Mouse (Mus musculus) ovary, postnatal 36 days (tissue): ENCODE data around the gene Tcp11x2.

Experiments
- DNase-seq: peaks from one replicate; pipeline ENCODE4 v3.0.0; 2022; ENCODE audit warnings: low spot score, mixed read lengths

Gene Tcp11x2

DNA sequence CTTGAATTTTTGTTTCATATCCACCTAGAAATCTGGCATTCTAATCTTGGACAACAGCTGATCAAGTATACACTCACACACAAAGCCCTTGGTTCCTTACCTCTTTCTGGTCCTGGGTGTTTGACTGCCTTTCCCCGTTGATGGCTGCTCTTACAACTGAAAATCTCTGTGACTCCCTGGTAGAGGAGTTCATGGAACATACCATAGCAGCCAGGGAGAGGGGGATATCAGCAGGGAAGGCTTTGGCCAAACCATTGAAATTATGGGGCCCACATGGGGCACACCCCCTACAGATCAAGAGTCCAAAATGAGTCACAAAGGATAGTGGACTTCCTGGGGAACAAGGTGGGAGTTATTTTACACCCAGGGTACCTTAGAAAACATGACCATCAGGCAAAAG lies at the start of gene Tcp11x2:
Tcp11x2 (minus strand) TSS at position 158 of the 400 bp plus-strand sequence.
- no peak for DNase-seq

GRCm38 (mm10) chrX:135743056-135743355 lies 49.4 kb upstream of the Tcp11x2 start:
- DNase-seq = no peak

- DNase-seq = peak; percentile 79
Observed at GRCm38 (mm10) chrX:135742304-135743055, 48.9 kb upstream of the Tcp11x2 start, which contains the start of the genes Armcx5 and Gprasp1. Gene Armcx5, plus strand, starts transcription at chrX:135742733. Gene Gprasp1, plus strand, starts transcription at chrX:135742733.

GRCm38 (mm10) chrX:135738730-135739520 lies 45.3 kb upstream of the Tcp11x2 start:
- DNase-seq = no peak

DNA sequence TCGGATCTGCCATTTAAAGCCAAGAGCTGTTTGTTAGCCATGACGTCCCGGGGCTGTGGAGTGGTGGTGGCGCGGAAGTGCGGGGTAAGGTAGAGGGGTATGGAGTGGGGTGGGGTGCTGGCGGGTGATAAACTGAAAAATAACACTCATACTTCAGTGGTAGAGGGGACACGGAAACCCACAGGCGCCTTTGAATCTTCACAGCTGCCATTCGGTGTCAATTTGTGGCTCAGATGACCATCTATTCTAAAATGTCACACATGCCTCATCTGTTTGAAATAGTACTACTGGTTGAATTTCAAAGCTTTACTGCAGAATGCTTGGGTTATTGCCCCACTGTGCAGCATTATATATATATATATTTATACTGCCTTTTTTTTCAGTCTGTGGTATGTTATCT lies 31.6 kb upstream of the Tcp11x2 start, which contains the start of gene Tmsb15a:
Tmsb15a (minus strand) TSS at position 101 of the 400 bp plus-strand sequence.
- no peak for DNase-seq

DNA sequence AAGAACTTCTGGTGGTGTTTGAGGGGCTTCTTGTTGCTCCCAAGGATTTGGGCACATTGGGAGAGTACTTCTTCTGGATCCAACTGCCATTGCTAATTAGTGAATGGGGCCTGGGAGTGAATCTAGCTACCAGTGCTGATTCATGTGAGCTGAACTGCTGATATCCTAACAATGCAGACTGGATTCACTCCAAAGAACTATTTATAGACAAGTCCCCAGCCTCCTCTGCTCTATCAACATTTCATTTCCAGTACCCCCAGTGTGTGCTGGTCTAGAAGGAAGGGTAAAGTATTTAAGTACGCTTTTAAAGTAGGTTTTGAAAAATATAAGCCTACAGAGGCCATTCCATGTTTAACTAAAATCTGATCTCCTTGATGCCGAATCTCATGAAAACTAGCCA lies 19.3 kb upstream of the Tcp11x2 start:
- DNase-seq = no peak

- DNase-seq = no peak
Observed at GRCm38 (mm10) chrX:135704349-135704748, 10.8 kb upstream of the Tcp11x2 start.

DNA sequence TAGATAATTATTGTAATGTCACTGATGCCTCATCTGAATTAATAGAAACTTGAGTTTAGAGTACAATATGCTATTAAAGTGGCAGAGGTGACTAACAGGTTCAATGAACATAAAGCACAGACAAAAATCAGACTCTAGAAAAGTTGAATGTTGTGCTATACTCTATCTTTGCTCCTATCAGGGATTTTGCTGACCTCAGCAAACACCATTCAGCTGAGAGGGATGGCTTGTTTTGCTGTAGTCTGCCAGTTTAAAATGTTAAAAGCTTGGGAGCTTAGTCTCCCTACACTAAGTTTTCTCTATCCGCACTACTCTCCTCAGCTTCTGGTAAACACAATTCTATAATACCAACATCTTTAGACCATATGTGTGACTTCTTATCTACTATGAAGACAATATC lies 9.5 kb upstream of the Tcp11x2 start:
- no peak for DNase-seq

GRCm38 (mm10) chrX:135687802-135688201 lies 5.8 kb downstream of the Tcp11x2 start:
- no peak for DNase-seq

GRCm38 (mm10) chrX:135681858-135682257 lies 11.7 kb downstream of the Tcp11x2 start:
- DNase-seq = no peak

GRCm38 (mm10) chrX:135652173-135652772 lies 41.3 kb downstream of the Tcp11x2 start:
- DNase-seq = no peak

GRCm38 (mm10) chrX:135627605-135628004 lies 66.0 kb downstream of the Tcp11x2 start, which contains the start of gene Prame:
Gene Prame, minus strand, starts transcription at chrX:135627705.
- no peak for DNase-seq
